Mouse (Mus musculus) heart, adult 2 months (tissue): ENCODE measurements around the gene Dnajb9. TPM values are rescaled to one million over a fixed set of nuclear protein-coding genes. Genes with fewer than 3 reads are reported as not detected.

Source experiments
- DNase-seq, 2 experiments: peaks; one replicate each; pipeline ENCODE4 v3.0.0; 2021
- H3K27ac ChIP-seq: fragments of 200-600 bp; 2 replicates; pipeline ENCODE4 v1.8.1; 2022
- H3K27me3 ChIP-seq: fragments of 200-500 bp; 2 replicates; pipeline ENCODE4 v1.6.1; 2012; ENCODE audit warnings: mild to moderate bottlenecking, low read length, inconsistent platforms, mixed read lengths; ENCODE audit not compliant: control insufficient read depth, insufficient read depth
- H3K36me3 ChIP-seq: fragments of 200-500 bp; 2 replicates; pipeline ENCODE4 v1.6.1; 2012; ENCODE audit warnings: low read length, inconsistent platforms; ENCODE audit not compliant: control insufficient read depth, insufficient read depth
- H3K4me1 ChIP-seq: fragments of 200-500 bp; 2 replicates; pipeline ENCODE4 v1.6.1; 2011; ENCODE audit warnings: low read length; ENCODE audit not compliant: control insufficient read depth, insufficient read depth
- H3K4me3 ChIP-seq: fragments of 200-600 bp; 2 replicates; pipeline ENCODE4 v1.8.1; 2022
- H3K79me2 ChIP-seq: fragments of 200-500 bp; replicated peaks from 2 replicates; pipeline ENCODE4 v1.6.1; 2012; ENCODE audit warnings: mild to moderate bottlenecking, inconsistent platforms, low read length, moderate library complexity, mixed read lengths; ENCODE audit not compliant: control insufficient read depth, insufficient read depth
- H3K9ac ChIP-seq: fragments of 200-500 bp; 2 replicates; pipeline ENCODE4 v1.6.1; 2012; ENCODE audit warnings: low read depth, mild to moderate bottlenecking, control low read depth, inconsistent platforms, low read length, mixed read lengths
- CTCF ChIP-seq: fragments of 200-600 bp; IDR thresholded peaks from 2 replicates; pipeline ENCODE4 v1.8.1; 2022; ENCODE audit warnings: antibody characterized with exemption, mild to moderate bottlenecking, moderate library complexity
- EP300 ChIP-seq: fragments of 200-500 bp; IDR thresholded peaks from 2 replicates; pipeline ENCODE4 v1.6.1; 2011; ENCODE audit warnings: low read depth, low read length, control low read depth; ENCODE audit not compliant: insufficient read depth
- POLR2A ChIP-seq: fragments of 200-500 bp; IDR thresholded peaks from 2 replicates; pipeline ENCODE4 v1.6.1; 2011; ENCODE audit warnings: mild to moderate bottlenecking, low read depth, low read length, control low read depth; ENCODE audit not compliant: insufficient read depth
- WGBS: fragments of 180-500 bp; shearing (Covaris S2); methylation state at CpG from one replicate; pipeline ENCODE4 v1.1.7; 2018; 5-methylcytosine and 5-hydroxymethylcytosine counted together
- intact Hi-C: fragments of 180-260 bp; cut with DNase I; formaldehyde crosslinking; loops from one replicate; pipeline ENCODE4 v1.15.1; 2025
- microRNA-seq, 2 experiments: library from miRNA; unstranded; fragments of <30 nt; microRNA quantifications; one replicate each; pipeline ENCODE4 v1.2.0; 2021
- polyA plus RNA-seq: library from polyadenylated mRNA; depleted of rRNA; stranded (reverse); fragments of >200 nt; gene quantifications from 2 replicates; pipeline ENCODE4 v1.2.3, GENCODE M21; 2012; rRNA removed
- total RNA-seq, 2 experiments: library from RNA; stranded (reverse); gene quantifications; 2 replicates each; pipeline ENCODE4 v1.2.3; 2021

Gene Dnajb9
- total and polyA plus RNA-seq, 3 experiments: 5.9 to 51.3 (median 42.7) TPM

GRCm38 (mm10) chr12:44181081-44181982 lies 28.8 kb downstream of the Dnajb9 start:
- Histone ChIP-seq H3K9ac (no peak overlapping the region), H3K27ac (no peak overlapping the region), H3K79me2 (no peaks in the 10 kb centered on the region), H3K4me1 (no peaks in the 10 kb centered on the region; the same call in 1 of the 2 replicates), H3K4me3 (no peak overlapping the region), H3K27me3 (no peaks in the 10 kb centered on the region), H3K36me3 (no peaks in the 10 kb centered on the region)
- intact Hi-C loops: no loop called here
- no peak for TF ChIP-seq POLR2A
- TF ChIP-seq EP300: no peak
- peak; percentile 66 for TF ChIP-seq CTCF
- 35% methylated on average over 9 of the region's 9 CpGs for WGBS
- no peak for DNase-seq

DNA sequence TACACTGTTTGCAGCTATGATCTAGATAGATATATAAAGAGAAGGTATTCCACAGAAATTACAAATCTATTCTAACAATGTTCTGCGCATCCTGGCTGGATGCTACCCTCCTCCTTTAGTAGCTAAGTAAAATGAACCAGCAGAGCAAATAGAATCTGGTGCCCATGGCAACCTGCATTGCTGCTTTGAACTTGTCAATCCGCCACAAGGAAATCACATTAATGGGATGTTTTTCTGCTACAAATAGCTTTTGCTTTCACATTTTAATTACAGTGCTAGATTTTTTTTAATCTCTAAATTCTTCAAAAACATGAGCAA lies 33.1 kb downstream of the Dnajb9 start:
- H3K9ac ChIP-seq: no peak overlapping the region
- H3K4me3 ChIP-seq: no peak overlapping the region
- no peak for TF ChIP-seq EP300
- no peak for TF ChIP-seq POLR2A
- TF ChIP-seq CTCF: no peak
- H3K27ac ChIP-seq: no peak overlapping the region
- H3K36me3 ChIP-seq: no peaks in the 10 kb centered on the region
- intact Hi-C loops: no loop called here
- no peaks in the 10 kb centered on the region for H3K27me3 ChIP-seq
- no peak for DNase-seq
- no peaks in the 10 kb centered on the region; the same call in 1 of the 2 replicates for H3K4me1 ChIP-seq
- 68% methylated on average over 2 of the region's 2 CpGs for WGBS
- no peaks in the 10 kb centered on the region for H3K79me2 ChIP-seq

- H3K4me1 ChIP-seq: no peaks in the 10 kb centered on the region; the same call in 1 of the 2 replicates
- peak in 1 of 2 experiments; percentile 7 for DNase-seq
- TF ChIP-seq CTCF: no peak
- TF ChIP-seq EP300: no peak
- no peak for TF ChIP-seq POLR2A
- intact Hi-C loops: no loop called here
- H3K36me3 ChIP-seq: no peaks in the 10 kb centered on the region
- no peaks in the 10 kb centered on the region for H3K79me2 ChIP-seq
- no peak overlapping the region for H3K9ac ChIP-seq
- no peak overlapping the region for H3K27ac ChIP-seq
- WGBS: 35% methylated on average over 10 of the region's 10 CpGs
- no peak overlapping the region for H3K4me3 ChIP-seq
- no peaks in the 10 kb centered on the region for H3K27me3 ChIP-seq
These were observed 33.6 kb downstream of the Dnajb9 start for GRCm38 (mm10) chr12:44176331-44177037.

DNA sequence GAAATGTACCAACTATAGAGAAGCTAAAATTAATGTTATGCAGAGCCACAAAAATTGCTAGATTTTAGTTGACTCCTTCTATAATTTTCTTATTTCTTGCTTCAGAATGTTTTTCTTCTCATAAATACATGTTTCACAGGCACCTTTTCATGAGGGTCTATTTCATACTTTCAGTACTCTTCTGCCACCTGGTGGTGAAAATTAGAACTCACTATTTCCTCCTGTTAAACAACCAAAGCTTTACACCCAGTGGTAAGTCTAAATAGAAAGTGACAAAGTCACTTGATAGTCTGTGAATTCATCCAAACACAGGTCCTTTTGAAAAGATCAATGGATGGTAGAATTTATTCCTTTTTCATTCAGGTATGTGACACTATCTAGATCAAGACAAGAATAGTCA lies 43.2 kb downstream of the Dnajb9 start:
- no peak for TF ChIP-seq EP300
- TF ChIP-seq CTCF: peak; percentile 89
- Histone ChIP-seq H3K27ac (no peak overlapping the region), H3K27me3 (no peaks in the 10 kb centered on the region), H3K36me3 (no peaks in the 10 kb centered on the region), H3K4me3 (no peak overlapping the region), H3K79me2 (no peaks in the 10 kb centered on the region), H3K4me1 (no peaks in the 10 kb centered on the region), H3K9ac (no peak overlapping the region)
- intact Hi-C loops: no loop called here
- no peak for DNase-seq

GRCm38 (mm10) chr12:44159349-44159748 lies 50.8 kb downstream of the Dnajb9 start:
- no peak overlapping the region for H3K9ac ChIP-seq
- H3K4me1 ChIP-seq: no peaks in the 10 kb centered on the region
- intact Hi-C loops: no loop called here
- H3K79me2 ChIP-seq: no peaks in the 10 kb centered on the region
- no peak for TF ChIP-seq CTCF
- no peak for TF ChIP-seq EP300
- no peak for TF ChIP-seq POLR2A
- no peak overlapping the region for H3K4me3 ChIP-seq
- H3K36me3 ChIP-seq: no peaks in the 10 kb centered on the region
- 62% methylated on average over 1 of the region's 1 CpGs for WGBS
- no peak for DNase-seq
- no peak overlapping the region for H3K27ac ChIP-seq
- no peaks in the 10 kb centered on the region for H3K27me3 ChIP-seq

Small RNAs within 50 kb of the gene (microRNA-seq; reads per million reads assigned to microRNA genes)
- gene Mir5627: 0 reads per million in 2 experiments

Other genes starting within 250 kb of the Dnajb9 start
- gene Pnpla8, start 11.0 kb upstream of the Dnajb9 start, total RNA-seq: 100 to 1,000 TPM; 132 to 162 TPM
- gene Pnpla8, start 11.0 kb upstream of the Dnajb9 start, polyA plus RNA-seq: 26.7 and 64.6 TPM in 2 replicates
- under 1 TPM; 0.16 to 0.23 TPM for gene Nrcam, start 118.6 kb upstream of the Dnajb9 start, total RNA-seq
- 0.20 and 0.23 TPM in 2 replicates for gene Nrcam, start 118.6 kb upstream of the Dnajb9 start, polyA plus RNA-seq